Mouse (Mus musculus): ENCODE measurements around the gene Nsd1.

Gene Nsd1

DNA sequence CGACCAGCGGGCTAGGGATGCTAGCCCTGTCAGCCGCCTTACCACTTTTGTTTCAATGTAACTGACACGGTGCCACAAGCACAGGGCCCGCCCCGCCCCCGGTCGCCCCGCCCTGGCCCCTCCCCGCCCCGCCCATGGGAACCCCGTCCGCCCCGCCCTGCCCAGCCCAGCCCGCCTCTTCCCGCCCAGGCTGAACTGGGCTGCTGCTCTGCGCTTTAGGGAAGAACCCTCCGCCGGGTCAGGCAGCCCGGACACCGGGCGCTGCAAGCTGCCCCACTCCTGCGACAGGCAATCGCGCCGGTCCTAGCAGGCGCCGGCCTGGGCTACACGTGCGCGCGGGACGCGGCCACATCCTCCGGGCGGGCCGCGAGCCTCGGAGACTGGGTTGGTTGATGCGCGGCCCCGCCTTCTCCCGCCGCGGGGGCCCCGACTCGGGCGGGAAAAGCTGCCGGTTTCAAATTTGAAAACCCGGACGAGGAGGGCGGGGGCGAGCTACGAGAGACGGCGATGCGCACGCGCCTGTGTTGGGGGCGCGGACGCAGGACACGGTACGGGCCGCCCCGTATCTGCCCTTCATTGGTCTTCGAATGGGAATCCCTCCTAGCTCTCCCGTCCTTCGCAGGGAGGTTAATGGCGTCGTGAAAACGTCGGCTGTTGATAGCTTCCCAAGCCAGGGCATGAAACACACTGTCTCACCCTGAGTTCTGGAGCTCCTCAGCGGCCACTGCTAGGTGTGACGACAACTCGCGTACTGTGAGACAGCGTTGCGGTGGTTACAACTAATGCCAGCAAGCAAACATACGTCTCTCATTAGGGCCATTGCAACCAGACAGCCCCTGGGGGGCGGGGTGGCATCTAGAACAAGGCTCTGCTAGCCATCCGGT lies 120.3 kb downstream of the Nsd1 start, which contains the start of gene Mxd3:
Gene Mxd3, minus strand, starts transcription at position 141 of the 884 bp plus-strand sequence.
- peak; percentile 89 for DNase-seq (ENCODE audit: low spot score)

DNA sequence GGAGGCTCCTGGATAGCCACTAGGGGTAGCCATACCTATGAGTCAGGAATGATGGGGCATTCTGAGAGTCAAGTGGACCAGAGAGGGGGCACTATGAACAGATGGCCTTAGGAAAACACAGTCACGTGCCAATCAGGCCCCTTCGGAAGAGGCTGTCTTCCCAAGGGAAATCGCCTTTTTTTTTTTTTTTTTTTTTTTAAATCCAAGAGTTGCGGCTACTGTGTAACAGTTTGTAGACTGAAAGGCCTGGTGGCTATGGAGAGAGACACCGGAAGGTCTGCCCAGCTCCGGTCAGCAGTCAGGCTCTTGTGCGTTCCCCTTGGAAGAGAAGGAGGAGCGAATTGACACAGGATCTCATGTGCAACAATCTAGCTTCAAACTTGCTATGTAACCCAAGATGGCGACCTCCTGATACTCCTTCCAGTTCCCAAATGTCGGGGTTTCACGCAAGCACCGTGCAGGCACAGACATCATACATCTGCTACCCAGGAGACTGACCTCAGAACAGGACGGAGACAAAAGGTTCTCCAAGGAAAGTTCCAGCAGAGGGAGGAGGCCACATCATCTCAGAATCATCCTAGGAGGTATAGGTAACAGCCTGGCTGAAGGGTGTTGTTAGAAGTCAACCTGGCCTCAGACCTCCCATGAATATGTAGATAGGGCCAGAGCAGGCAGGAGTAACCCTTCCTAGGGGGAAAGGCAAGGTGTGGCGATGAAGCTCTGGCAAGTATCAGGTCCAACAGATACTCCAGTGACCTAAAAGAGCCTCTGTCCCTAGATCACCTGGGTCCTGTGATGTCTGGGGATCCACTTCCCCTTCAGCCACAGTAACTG lies 121.2 kb downstream of the Nsd1 start:
- DNase-seq (ENCODE audit: low spot score): peak; percentile 27

DNA sequence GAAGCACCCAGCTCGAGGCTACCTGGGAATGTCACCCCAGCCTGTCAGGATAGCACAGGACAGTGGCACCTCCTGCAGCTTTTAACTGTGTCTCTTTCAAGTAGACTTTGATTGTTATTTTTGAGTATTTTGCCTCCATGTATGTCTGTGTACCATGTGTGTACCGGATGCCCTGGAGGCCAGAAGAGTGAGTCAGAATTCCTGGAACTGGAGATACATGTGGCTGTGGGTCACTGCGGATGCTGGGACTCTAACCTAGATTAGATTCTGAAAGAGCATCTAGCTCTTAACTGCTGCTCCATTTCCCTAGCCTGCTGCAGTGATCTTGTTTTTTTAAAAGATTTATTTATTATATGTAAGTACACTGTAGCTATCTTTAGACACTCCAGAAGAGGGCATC lies 122.7 kb downstream of the Nsd1 start:
- DNase-seq (ENCODE audit: low spot score): no peak

- DNase-seq (ENCODE audit: low spot score): no peak
These were observed 126.1 kb downstream of the Nsd1 start for GRCm38 (mm10) chr13:55335701-55336100.

- no peak for DNase-seq (ENCODE audit: low spot score)
These were observed 127.9 kb downstream of the Nsd1 start for GRCm38 (mm10) chr13:55337341-55337975.

DNA sequence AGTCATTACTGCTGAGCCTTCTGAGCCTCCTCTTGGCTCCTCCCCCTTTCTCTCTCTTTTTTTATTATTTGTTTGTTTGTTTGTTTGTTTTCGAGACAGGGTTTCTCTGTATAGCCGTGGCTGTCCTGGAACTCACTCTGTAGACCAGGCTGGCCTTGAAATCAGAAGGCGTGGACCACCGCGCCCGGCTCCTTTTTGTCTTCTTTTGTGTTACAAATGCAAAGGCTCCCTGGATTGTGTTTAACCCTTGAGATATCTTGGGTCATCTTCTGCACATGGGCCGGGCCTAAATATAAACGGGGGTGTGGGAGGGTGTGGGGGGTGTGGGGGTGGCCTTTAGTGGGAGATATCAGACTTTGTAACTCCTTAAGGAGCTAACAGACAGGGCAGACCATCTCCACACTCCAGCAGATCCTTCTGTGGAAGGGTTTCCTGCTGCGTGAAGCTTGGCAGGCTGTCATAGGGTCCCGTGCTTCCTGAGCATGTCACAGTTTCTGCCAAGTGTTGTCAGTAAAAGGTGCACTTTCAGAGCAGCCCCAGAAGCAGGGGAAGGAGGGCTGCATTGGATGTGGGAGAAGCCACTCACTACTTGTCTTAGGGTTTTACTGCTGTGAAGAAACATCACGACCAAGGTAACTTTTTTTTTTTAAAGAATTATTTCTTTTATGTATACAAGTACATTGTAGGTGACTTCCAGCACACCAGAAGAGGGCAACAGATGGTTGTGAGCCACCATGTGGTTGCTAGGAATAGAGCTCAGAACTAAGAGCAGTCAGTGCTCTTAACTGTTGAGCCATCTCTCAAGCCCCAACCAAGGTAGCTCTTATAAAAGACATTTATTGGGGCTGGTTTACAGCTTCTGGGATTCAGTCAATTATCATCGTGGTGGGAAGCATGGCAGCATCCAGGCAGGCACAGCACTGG lies 128.8 kb downstream of the Nsd1 start:
- DNase-seq (ENCODE audit: low spot score): no peak

GRCm38 (mm10) chr13:55339259-55339658 lies 129.7 kb downstream of the Nsd1 start:
- no peak for DNase-seq (ENCODE audit: low spot score)

GRCm38 (mm10) chr13:55342469-55342868 lies 132.9 kb downstream of the Nsd1 start:
- DNase-seq (ENCODE audit: low spot score): no peak

GRCm38 (mm10) chr13:55344286-55344685 lies 134.7 kb downstream of the Nsd1 start:
- no peak for DNase-seq (ENCODE audit: low spot score)

DNA sequence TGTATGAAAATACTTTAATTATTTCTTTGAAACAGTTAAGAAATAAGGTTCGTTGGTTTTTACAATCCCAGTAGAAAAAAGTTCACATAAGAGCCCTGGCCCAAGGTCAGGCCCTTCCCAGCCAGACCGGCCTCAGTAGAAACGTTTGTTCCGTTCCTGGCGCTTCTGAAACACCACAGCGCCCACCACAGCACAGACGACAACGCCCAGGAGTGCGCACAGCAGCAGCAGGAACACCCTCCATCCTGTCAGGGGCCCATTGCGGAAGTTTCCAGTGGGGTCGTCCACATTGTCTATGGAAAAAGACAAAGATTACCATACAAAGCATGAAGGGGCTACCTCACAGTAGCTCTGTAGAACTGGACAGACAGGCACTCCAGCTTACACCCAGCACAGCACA lies 137.2 kb downstream of the Nsd1 start:
- DNase-seq (ENCODE audit: low spot score): no peak

DNA sequence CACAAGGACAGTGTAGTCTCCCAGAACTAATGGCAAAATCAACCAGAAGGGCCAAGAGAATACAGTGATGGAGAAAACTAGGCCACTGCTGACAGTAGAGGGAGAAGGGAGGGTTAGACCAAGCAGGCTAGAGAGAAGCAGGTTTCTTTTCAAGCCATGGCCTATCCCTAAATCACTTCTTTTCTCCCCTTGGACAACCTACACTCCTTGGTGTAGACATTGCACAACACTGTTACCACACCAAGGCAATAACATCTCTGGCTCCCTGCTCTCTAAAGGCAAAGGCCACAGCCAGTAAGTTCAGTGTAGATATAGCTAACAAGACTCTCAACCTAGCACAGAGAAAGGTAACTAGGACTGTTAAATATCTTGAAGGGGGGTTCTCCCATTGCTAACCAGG lies 151.6 kb downstream of the Nsd1 start:
- DNase-seq (ENCODE audit: low spot score): no peak

- peak; percentile 20 for DNase-seq (ENCODE audit: low spot score)
These were observed 152.4 kb downstream of the Nsd1 start for GRCm38 (mm10) chr13:55361974-55362452.

GRCm38 (mm10) chr13:55362453-55363060 lies 153.0 kb downstream of the Nsd1 start, which contains the start of gene Lman2:
TSS of gene Lman2 (minus strand) at chr13:55362783.
- DNase-seq (ENCODE audit: low spot score): peak; percentile 100

Data from embryo, embryonic 10 days (tissue).